Mouse (Mus musculus) granulocyte monocyte progenitor cell, adult 5-6 weeks (primary cell): ENCODE data around the gene Map1b. TPM values are rescaled to one million over a fixed set of nuclear protein-coding genes. Genes with fewer than 3 reads are reported as not detected.

Experiments used
- ATAC-seq: replicated peaks from 2 replicates; pipeline ENCODE4 v1.8.0; 2016; ENCODE audit warnings: mild to moderate bottlenecking, moderate TSS enrichment, inconsistent platforms; ENCODE audit not compliant: poor library complexity, severe bottlenecking
- total RNA-seq, 2 experiments: library from RNA; stranded (forward) in 1 of 2; stranded (reverse) in 1 of 2; fragments of 200-712, 200-1000 nt in 1 of 2; fragments of >200 nt in 1 of 2; fragmentation: Nextera tagmentation in 1 of 2; gene quantifications; 2 replicates each; pipeline ENCODE4 v1.2.3; 2014 to 2017

Map1b gene
- total RNA-seq (2014; fragmentation: Nextera tagmentation): not detected in 2 replicates
- total RNA-seq (2017): 0.15 TPM in 1 of 2 replicates, not detected in the other

GRCm38 (mm10) chr13:99516448-99516881 lies at the start of gene Map1b:
Gene Map1b, minus strand, starts transcription at chr13:99516540.
- peak; percentile 33 for ATAC-seq

DNA sequence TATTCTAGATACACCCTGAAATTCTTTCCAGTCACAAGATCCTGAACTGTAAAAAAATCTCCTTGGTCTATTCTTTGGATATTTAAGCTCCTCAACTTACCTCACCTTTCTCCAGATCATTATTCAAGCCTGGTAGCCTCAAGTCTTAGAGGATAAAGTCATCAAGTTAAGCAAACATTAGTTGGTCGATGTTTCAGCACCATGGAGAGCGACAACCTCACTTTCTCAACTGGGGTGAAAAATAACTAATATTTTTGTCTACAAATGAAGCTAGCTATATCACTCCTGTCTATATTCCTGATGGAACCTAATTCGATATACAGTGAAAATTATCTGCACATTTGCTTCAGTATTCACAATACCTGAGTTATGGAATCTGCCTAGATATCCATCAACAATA lies 48.0 kb upstream of the Map1b start:
- no peak for ATAC-seq

GRCm38 (mm10) chr13:99563021-99563420 lies 46.7 kb upstream of the Map1b start:
- ATAC-seq: no peak

DNA sequence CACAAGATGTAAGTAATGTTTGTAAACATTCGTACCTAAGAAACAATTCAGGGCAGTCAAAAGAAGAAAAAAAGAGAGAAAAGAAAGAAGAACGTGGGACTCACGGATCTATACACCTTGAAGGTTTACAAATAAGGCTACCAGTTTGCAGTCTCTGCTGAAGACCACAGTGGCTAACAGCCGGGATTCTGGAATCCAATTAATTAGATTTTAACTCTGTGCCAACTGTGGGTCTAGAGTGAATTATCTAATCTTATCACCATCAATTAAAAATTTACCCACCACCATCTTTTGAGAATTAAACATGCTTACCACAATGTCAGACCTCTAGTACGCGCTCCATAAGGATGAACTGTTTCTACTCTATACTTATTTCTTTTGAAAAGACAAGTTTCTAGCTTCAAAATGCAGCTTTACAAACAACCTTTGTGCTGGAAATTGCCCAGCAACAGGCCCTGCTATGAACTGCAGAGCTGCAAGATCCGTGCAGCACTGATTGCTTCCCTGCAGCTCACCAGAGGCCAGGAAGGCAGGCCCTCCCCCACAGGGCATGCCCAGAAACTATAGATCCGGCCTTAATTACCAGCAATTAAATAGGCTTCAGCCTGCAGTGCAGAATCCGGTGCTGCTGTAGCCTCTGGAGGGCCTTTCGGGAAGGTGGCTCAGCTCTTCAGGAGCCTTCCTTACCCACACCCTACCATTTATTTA lies 45.7 kb upstream of the Map1b start:
- no peak for ATAC-seq

DNA sequence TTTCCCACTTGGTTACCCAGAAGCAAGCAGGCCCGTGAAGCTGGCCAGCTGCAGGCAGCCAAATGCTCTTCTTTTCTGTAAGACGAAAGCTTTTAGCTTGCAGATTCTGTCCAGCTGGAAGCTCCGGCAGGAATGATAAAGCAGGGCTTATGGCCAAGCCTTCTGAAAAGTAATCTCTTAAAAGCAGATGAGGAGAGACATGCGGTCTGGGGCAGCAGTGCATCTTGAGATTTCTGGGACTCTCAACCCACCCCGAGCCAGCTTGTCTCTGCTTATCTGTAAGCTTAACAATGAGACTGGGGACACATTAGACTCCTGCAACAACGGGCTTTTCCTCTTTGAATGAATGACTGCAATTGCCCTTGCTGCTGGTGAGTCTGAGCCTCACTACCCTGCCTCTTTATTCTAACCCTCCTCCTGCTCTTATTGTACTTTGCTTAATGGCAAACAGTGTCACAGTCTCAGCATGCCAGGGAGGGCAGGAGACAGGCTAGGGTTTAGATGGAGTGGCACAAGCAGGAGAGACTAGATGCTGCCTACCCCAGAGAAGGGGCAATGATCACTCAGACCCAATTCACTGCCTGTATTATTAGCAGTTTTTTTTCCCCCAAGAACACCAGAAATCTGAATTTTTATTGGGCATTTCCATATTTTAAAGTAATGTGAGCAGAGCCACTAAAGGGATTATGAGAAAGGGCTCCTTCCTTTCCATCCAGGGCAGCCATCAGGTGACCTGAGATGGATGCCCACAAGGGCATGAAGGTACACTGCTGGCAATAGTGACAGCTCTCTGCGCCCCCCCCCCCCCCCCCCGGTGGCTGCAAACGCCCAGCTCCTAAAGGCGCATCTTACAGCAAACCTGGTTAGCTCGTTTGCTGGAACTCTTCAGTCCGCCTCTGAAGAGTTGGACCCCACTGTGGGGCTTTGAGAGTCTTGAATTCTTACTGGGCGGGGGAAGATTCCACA lies 44.6 kb upstream of the Map1b start:
- ATAC-seq: no peak

GRCm38 (mm10) chr13:99558216-99558906 lies 42.0 kb upstream of the Map1b start:
- no peak for ATAC-seq

DNA sequence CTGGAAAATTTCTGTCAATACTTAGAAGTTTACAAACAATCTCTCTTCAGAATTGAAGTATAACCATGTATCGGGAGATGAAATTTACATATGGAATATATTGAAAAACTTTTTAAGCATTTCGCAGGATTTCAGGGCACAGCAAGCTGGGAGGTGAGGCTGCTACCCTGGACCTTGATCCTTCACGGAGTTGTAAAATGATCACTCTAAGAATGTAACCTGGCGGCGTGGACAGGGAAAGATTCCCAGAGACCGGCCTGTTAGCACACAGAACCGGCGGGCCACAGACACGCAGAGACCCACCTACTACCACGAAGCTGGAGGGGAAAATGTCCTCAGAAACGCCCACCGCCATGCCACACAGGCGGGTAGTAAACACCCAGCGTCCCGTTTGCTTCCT lies 41.5 kb upstream of the Map1b start:
- no peak for ATAC-seq

DNA sequence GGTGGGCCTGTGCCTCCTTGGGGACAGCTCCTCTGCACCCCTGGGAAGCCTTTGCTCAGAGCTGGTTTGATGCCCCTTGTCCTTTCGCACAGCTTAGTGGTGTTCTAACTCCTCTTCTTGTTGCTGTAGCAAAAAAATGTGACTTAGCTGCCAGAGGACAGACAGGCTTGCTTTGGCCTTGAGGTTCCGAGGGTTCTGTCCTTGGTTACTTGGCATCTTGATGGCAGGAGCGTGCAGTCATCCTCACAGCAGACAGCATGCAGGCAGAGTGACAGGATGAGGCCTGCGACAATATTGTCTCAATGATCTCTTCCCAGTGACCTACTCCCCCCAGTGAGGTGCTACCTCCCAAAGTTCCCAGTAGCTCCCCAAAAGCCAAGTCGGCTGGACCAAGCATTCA lies 41.0 kb upstream of the Map1b start:
- ATAC-seq: no peak

DNA sequence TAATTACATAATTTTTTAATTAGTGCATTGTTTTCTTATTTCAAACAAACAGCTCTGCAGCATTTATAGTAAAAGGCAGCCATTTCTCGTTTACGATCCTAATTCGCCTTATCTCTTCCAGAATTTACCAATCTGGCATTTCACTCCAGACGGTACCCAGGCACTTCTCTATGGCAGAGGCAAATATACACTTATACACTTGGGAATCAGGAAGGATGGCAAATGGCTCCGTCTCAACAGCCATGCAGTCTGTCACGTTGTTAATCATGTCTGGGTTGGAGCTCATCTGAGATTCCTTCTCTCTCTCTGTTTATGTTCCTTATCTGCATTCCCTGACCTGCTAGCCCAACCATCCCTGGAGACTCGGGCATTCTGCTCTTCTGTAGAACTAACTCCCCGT lies 38.6 kb upstream of the Map1b start:
- ATAC-seq: no peak

- no peak for ATAC-seq
Measured at GRCm38 (mm10) chr13:99554466-99554865, 38.1 kb upstream of the Map1b start.

DNA sequence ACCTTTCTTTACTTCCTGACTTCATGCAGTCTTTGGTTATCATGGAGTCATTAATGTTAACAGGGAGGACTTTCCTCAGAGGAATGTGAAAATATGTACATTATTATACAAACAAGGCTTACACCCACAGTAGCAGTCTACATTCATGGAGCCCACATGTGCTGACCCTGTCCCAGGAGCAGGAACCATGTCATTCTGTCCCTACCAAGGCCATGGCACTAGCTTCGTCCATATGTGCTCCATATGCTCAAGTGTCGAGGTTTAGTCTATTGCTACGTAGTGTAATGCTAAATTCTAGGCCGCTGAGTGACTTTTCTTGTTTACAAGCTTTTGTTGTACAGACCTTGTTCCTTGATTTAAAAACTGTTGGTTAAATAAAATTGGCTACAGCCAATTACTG lies 36.0 kb upstream of the Map1b start:
- no peak for ATAC-seq

DNA sequence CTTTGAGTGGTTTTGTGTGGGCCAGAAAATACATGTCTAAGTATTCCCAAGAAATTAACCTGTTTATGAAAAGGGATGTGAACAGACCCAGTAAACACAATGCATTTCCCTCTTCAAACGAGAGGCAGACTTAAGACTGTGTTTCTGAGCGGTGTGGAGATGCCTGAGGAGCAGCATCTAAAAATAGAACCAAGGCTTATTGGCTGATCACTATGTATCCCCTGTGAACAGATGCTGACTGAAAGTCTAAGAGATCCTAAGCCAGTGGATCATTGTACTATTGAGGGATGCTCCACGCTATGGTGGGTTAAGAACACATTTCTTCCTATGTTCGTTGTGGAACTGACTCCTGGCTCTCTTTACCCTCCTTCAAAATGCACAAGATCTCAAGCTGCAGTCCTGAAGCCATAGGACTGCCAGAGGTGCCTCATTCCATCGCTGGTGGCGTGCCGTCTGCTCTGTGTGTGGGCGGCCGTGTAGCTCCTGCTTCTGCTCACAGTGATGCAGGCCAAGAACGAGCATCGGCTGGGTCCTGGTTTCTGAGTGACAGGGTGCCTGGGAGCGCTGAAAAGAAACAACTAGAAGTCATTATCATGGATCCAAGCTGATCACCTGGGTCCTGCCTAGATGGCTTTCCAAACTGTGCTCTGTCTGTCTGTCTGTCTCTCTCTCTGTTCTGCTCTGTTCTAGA lies 34.5 kb upstream of the Map1b start:
- no peak for ATAC-seq

- no peak for ATAC-seq
Measured at GRCm38 (mm10) chr13:99550060-99550459, 33.7 kb upstream of the Map1b start.

DNA sequence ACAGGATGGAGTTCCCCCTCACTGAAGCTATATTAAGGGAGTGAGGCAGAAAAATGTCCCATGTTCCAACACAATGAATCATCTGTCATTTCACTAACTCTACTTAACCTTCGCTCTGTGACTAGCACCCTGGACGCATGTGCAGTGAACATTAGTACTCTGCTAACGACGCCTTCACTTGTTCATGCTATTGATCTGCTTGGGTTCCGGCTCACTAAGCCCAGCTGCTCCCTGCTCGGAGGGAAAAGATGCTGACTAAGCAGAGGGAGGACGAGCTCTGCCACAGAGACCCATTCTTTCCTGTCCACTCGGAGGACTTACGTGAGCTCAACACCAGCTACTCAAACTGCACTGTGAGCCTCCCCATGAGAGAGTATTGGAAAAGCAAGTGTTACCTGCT lies 33.2 kb upstream of the Map1b start:
- ATAC-seq: no peak

GRCm38 (mm10) chr13:99546832-99547231 lies 30.5 kb upstream of the Map1b start:
- ATAC-seq: no peak

GRCm38 (mm10) chr13:99545201-99545600 lies 28.9 kb upstream of the Map1b start:
- no peak for ATAC-seq

GRCm38 (mm10) chr13:99541429-99542267 lies 25.3 kb upstream of the Map1b start:
- ATAC-seq: no peak

DNA sequence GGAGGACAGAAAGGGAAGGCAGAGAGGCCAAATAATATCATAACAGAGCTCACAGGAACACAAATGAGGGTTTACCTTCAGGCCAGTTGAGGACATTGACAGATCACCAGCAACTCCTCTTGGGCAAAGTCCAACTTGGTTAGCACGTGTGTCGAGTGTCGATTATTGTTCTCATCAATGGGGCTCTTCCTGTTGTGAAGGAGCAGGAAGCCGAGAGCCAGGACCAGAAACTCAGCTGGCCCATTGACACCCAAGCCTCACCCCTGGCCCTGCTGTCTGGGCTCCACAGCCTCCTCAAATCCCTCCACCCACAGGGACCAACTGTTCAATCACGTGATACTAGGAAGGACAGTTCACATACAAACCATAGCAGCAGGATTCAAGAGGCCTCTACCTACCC lies 22.9 kb upstream of the Map1b start:
- ATAC-seq: no peak

DNA sequence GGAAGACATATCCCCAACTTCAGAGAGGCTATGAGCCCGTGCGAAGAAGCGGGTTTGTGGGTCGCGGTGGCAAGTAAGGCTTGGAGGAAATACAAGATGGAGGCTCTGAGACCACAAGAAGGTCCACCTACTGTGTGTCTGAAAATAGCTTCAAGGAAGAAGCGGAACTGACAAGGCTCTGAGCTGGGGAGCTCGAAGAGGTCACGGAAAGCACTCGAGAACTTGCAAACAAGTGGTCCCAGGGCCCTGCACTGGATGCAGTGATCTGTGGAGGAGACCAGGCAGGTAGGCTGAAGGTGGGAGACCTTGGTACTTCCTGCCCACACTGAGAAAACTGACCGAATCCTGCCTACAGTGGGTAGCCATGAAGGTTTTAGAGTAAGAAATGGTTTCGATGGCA lies 22.5 kb upstream of the Map1b start:
- no peak for ATAC-seq
